Mouse (Mus musculus) embryonic facial prominence, embryonic 12.5 days (tissue): ENCODE results near the gene Evi2b. TPM values are rescaled to one million over a fixed set of nuclear protein-coding genes. Genes with fewer than 3 reads are reported as not detected.

Experiments used
- ATAC-seq: fragments of 200-750 bp; cut with Nextera tagmentation; 2 replicates; pipeline ENCODE4 v1.8.0; 2017; ENCODE audit not compliant: insufficient number of reproducible peaks, insufficient read depth, low FRiP score, low TSS enrichment
- H3K27ac ChIP-seq: fragments of 300-500 bp; sonication (generic); 2 replicates; pipeline ENCODE4 v1.5.1; 2016; ENCODE audit warnings: mild to moderate bottlenecking
- H3K27me3 ChIP-seq: fragments of 300-500 bp; sonication (generic); 2 replicates; pipeline ENCODE4 v1.6.1; 2016; ENCODE audit warnings: mild to moderate bottlenecking, moderate library complexity
- H3K36me3 ChIP-seq: fragments of 300-500 bp; sonication (generic); 2 replicates; pipeline ENCODE4 v1.6.1; 2016; ENCODE audit warnings: mild to moderate bottlenecking
- H3K4me1 ChIP-seq: fragments of 300-500 bp; sonication (generic); 2 replicates; pipeline ENCODE4 v1.6.1; 2016
- H3K4me2 ChIP-seq: fragments of 300-500 bp; sonication (generic); replicated peaks from 2 replicates; pipeline ENCODE4 v1.6.1; 2016; ENCODE audit warnings: mild to moderate bottlenecking, moderate library complexity
- H3K4me3 ChIP-seq: fragments of 300-500 bp; sonication (generic); 2 replicates; pipeline ENCODE4 v1.5.1; 2016; ENCODE audit warnings: mild to moderate bottlenecking
- H3K9ac ChIP-seq: fragments of 300-500 bp; sonication (generic); 2 replicates; pipeline ENCODE4 v1.6.1; 2016; ENCODE audit warnings: mild to moderate bottlenecking, moderate library complexity
- H3K9me3 ChIP-seq: fragments of 300-500 bp; sonication (generic); 2 replicates; pipeline ENCODE4 v1.6.1; 2016; ENCODE audit warnings: mild to moderate bottlenecking, moderate library complexity
- WGBS: fragments of 180-500 bp; shearing (Covaris S2); methylation state at CpG from one replicate; pipeline ENCODE4 v1.1.7; 2016; 5-methylcytosine and 5-hydroxymethylcytosine counted together
- polyA plus RNA-seq: library from polyadenylated mRNA; unstranded; fragments of >200 nt; fragmentation: Nextera tagmentation; extraction: Ambion mirVana; gene quantifications from 2 replicates; pipeline ENCODE4 v1.2.1, GENCODE M21; 2016

Evi2b gene
- polyA plus RNA-seq, result 0.25 TPM in 1 of 2 replicates, not detected in the other

- WGBS, result 72% methylated on average over 10 of the region's 10 CpGs
- Histone ChIP-seq H3K9me3 (no peaks in the 10 kb centered on the region), H3K4me1 (peaks cover 3% of the 10 kb centered on the region; the same call in 1 of the 2 replicates), H3K27me3 (no peaks in the 10 kb centered on the region), H3K4me3 (no peak within 1 kb of the TSS), H3K4me2 (no peak within 1 kb of the TSS), H3K27ac (no peak within 1 kb of the TSS), H3K36me3 (0 out of 2 replicates have a peak, but pooled peaks cover 4% of the 10 kb centered on the region), H3K9ac (no peak within 1 kb of the TSS)
- ATAC-seq, result no peak
Measured at GRCm38 (mm10) chr11:79523560-79524309, at the start of gene Evi2b. TSS of gene Evi2b (minus strand) at chr11:79523762.

- Histone ChIP-seq H3K9ac (no peak overlapping the region), H3K36me3 (peaks cover 74% of the 10 kb centered on the region), H3K27me3 (no peaks in the 10 kb centered on the region), H3K4me2 (no peak overlapping the region), H3K4me3 (no peak overlapping the region), H3K9me3 (no peaks in the 10 kb centered on the region), H3K27ac (no peak overlapping the region), H3K4me1 (no peaks in the 10 kb centered on the region)
- ATAC-seq, result no peak
- WGBS, result 85% methylated on average over 2 of the region's 2 CpGs
Measured at GRCm38 (mm10) chr11:79570319-79570718, 46.8 kb upstream of the Evi2b start.

DNA sequence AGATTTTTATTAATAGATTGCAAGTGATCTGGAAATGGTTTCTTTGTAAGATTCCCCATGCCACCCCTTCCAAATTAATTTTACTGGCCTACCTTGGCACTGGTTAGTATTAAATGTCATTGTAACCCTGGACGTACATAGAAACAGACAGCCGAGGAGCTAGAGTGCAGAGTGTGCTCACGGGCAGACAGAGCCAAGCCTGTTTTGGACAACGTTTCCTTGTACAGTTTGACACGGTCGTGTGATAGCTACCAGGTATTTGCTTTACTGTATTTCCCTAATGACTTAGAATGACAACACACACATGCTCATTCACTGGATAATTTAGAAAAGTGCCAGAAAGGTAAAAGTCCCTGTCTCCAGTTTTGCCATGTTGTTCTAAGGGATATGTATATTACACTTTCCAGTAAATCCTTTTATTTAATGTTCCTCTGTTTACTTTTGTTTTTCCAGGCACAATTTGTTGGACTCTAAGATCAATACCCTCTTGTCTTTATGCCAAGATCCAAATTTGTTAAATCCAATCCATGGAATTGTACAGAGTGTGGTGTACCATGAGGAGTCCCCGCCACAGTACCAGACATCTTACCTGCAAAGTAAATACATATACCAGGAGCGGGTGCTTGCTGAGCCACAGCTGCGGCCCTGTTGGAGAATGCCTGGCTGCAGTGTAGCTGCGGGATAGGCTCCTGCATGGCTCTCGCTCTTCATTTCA, 44.8 kb upstream of the Evi2b start:
- no peak for ATAC-seq
- H3K4me3 ChIP-seq, result no peak overlapping the region
- no peak overlapping the region for H3K9ac ChIP-seq
- H3K4me2 ChIP-seq, result no peak overlapping the region
- H3K9me3 ChIP-seq, result no peaks in the 10 kb centered on the region
- WGBS, result 84% methylated on average over 11 of the region's 11 CpGs
- no peak overlapping the region for H3K27ac ChIP-seq
- H3K27me3 ChIP-seq, result no peaks in the 10 kb centered on the region
- no peaks in the 10 kb centered on the region for H3K4me1 ChIP-seq
- peaks cover 69% of the 10 kb centered on the region for H3K36me3 ChIP-seq

DNA sequence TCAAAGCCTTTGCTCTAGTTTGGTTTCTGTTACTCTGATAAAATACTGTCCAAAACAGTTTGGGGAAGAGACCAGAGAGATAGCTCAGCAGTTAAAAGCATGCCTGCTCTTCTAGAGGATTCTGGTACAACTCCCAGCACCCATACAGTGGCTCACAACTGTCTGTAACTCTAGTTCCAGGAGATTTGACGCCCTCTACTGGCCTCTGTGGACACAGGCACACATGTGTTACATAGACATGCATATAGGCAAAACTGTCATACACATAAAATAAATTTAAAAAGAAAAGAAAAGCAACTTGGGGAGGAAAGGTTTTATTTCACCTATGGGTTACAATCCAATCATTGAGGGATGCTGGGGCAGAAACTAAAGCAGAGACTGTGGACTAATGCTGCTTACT, 43.4 kb upstream of the Evi2b start:
- Histone ChIP-seq H3K27ac (no peak overlapping the region), H3K4me2 (no peak overlapping the region), H3K9ac (no peak overlapping the region), H3K4me3 (no peak overlapping the region), H3K36me3 (peaks cover 71% of the 10 kb centered on the region), H3K27me3 (no peaks in the 10 kb centered on the region), H3K9me3 (no peaks in the 10 kb centered on the region), H3K4me1 (no peaks in the 10 kb centered on the region)
- no peak for ATAC-seq
- WGBS, result 58% methylated on average over 1 of the region's 1 CpGs

- Histone ChIP-seq H3K36me3 (peaks cover 72% of the 10 kb centered on the region), H3K4me2 (no peak overlapping the region), H3K9ac (no peak overlapping the region), H3K27ac (no peak overlapping the region), H3K4me3 (no peak overlapping the region), H3K27me3 (no peaks in the 10 kb centered on the region), H3K4me1 (no peaks in the 10 kb centered on the region), H3K9me3 (no peaks in the 10 kb centered on the region)
- ATAC-seq, result no peak
- 79% methylated on average over 7 of the region's 7 CpGs for WGBS
Measured at GRCm38 (mm10) chr11:79563493-79563892, 39.9 kb upstream of the Evi2b start.

- H3K27ac ChIP-seq, result no peak overlapping the region
- H3K4me2 ChIP-seq, result no peak overlapping the region
- H3K36me3 ChIP-seq, result peaks cover 65% of the 10 kb centered on the region
- no peak overlapping the region for H3K4me3 ChIP-seq
- no peak for ATAC-seq
- no peaks in the 10 kb centered on the region for H3K27me3 ChIP-seq
- H3K9ac ChIP-seq, result no peak overlapping the region
- 91% methylated on average over 4 of the region's 4 CpGs for WGBS
- no peaks in the 10 kb centered on the region for H3K4me1 ChIP-seq
- no peaks in the 10 kb centered on the region for H3K9me3 ChIP-seq
Measured at GRCm38 (mm10) chr11:79560536-79560935, 37.0 kb upstream of the Evi2b start.

GRCm38 (mm10) chr11:79552622-79553021, 29.1 kb upstream of the Evi2b start:
- Histone ChIP-seq H3K4me3 (no peak overlapping the region), H3K27ac (no peak overlapping the region), H3K36me3 (peaks cover 75% of the 10 kb centered on the region), H3K27me3 (no peaks in the 10 kb centered on the region), H3K4me1 (no peaks in the 10 kb centered on the region), H3K4me2 (no peak overlapping the region), H3K9me3 (no peaks in the 10 kb centered on the region), H3K9ac (no peak overlapping the region)
- 81% methylated on average over 1 of the region's 1 CpGs for WGBS
- ATAC-seq, result no peak

GRCm38 (mm10) chr11:79536293-79536692, 12.7 kb upstream of the Evi2b start:
- Histone ChIP-seq H3K36me3 (peaks cover 33% of the 10 kb centered on the region), H3K27ac (no peak overlapping the region), H3K4me2 (no peak overlapping the region), H3K9me3 (no peaks in the 10 kb centered on the region), H3K27me3 (no peaks in the 10 kb centered on the region), H3K9ac (no peak overlapping the region), H3K4me1 (no peaks in the 10 kb centered on the region), H3K4me3 (no peak overlapping the region)
- 91% methylated on average over 3 of the region's 3 CpGs for WGBS
- ATAC-seq, result no peak

DNA sequence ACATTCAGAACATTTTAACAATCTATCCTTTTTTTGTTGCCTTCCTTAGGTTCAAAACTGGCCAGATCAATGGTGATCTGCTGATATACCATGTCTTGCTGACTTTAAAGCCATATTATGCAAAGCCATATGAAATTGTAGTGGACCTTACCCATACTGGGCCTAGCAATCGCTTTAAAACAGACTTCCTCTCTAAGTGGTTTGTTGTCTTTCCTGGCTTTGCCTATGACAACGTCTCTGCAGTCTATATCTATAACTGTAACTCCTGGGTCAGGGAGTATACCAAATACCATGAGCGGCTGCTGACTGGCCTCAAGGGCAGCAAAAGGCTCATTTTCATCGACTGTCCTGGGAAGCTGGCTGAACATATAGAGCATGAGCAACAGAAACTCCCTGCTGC, 12.0 kb upstream of the Evi2b start:
- no peak overlapping the region for H3K4me2 ChIP-seq
- H3K27ac ChIP-seq, result no peak overlapping the region
- H3K4me3 ChIP-seq, result no peak overlapping the region
- 90% methylated on average over 4 of the region's 4 CpGs for WGBS
- no peaks in the 10 kb centered on the region for H3K4me1 ChIP-seq
- no peak for ATAC-seq
- no peaks in the 10 kb centered on the region for H3K9me3 ChIP-seq
- peaks cover 32% of the 10 kb centered on the region for H3K36me3 ChIP-seq
- H3K27me3 ChIP-seq, result no peaks in the 10 kb centered on the region
- no peak overlapping the region for H3K9ac ChIP-seq

DNA sequence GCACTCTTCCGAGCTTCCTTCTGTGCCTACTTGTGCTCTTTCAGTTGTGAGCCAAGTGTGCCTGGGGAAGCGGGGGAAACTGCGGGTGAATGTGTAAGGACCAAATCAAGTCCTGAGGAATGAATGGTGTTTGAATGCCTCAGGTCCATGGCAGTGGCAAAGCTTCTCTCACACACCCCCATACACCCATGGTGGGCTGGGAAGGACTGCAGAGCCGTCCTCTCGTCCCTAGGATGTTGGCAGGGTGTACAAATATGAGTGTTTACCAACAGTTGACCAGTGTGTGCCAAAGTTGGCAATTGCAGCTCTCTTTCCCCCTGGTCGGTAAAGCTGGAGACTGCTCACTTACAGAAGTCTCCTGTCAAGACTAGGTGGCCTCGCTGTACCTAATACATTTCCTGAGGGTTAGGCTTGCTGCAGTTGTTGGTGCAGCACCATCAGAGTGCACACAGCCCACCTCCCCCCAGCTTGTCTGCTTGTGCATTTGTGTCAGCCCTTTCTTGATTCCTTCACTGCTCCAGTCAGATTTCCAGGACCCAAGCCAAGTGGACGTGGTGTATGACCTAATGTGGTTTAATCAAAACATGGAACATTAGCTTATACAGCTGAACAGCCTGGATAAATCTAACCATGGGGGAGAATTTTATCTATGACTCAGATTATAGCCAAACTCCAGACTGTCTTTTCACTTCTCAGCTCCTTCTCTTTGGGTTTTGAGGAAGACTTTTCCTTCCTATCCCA, 10.6 kb upstream of the Evi2b start:
- peaks cover 25% of the 10 kb centered on the region for H3K36me3 ChIP-seq
- 84% methylated on average over 8 of the region's 8 CpGs for WGBS
- H3K9ac ChIP-seq, result no peak overlapping the region
- no peaks in the 10 kb centered on the region for H3K4me1 ChIP-seq
- no peak overlapping the region for H3K4me3 ChIP-seq
- H3K9me3 ChIP-seq, result no peaks in the 10 kb centered on the region
- no peak for ATAC-seq
- H3K27me3 ChIP-seq, result no peaks in the 10 kb centered on the region
- H3K27ac ChIP-seq, result no peak overlapping the region
- no peak overlapping the region for H3K4me2 ChIP-seq

GRCm38 (mm10) chr11:79533311-79533710, 9.7 kb upstream of the Evi2b start:
- Histone ChIP-seq H3K4me1 (no peaks in the 10 kb centered on the region), H3K4me2 (no peak overlapping the region), H3K36me3 (peaks cover 26% of the 10 kb centered on the region), H3K27ac (no peak overlapping the region), H3K4me3 (no peak overlapping the region), H3K9me3 (no peaks in the 10 kb centered on the region), H3K9ac (no peak overlapping the region), H3K27me3 (no peaks in the 10 kb centered on the region)
- ATAC-seq, result no peak
- WGBS, result 92% methylated on average over 6 of the region's 6 CpGs
